Mouse (Mus musculus): ENCODE results near the gene Lhfpl3.

Lhfpl3 gene

GRCm38 (mm10) chr5:23284884-23285283, 539.0 kb downstream of the Lhfpl3 start:
- DNase-seq (ENCODE audit: low read depth, low spot score): no peak

GRCm38 (mm10) chr5:23289149-23289548, 543.3 kb downstream of the Lhfpl3 start:
- no peak for DNase-seq (ENCODE audit: low read depth, low spot score)
